Mouse (Mus musculus): ENCODE results near the gene Slc16a11.
"Not testable (repeated sequence)": the region's sequence is repeated elsewhere in the genome, so short reads cannot be mapped to it uniquely, and the experiment has no call there.

The Slc16a11 gene

DNA sequence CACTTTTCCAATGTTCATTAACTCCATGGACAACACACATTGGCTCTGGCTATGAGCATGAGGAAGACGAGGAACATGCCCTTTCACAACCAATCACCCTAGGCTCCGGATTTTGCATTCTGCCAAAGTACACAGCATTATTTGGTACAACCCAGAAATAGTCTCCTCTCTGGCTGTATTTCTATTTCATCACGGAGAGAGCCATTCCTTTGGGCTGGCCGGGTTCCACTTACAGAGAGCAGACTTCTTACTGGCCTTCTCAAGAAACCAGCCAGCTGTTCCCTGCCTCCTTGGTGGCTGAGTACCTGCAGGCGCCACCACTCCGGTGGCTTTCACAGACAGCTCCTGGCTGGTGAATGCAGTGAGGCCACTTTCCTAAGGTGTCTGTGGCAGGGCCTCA, at the start of gene Slc16a11:
TSS of gene Slc16a11 (plus strand) at position 330 of the 400 bp plus-strand sequence.
- no peak for DNase-seq (ENCODE audit: low spot score)

DNA sequence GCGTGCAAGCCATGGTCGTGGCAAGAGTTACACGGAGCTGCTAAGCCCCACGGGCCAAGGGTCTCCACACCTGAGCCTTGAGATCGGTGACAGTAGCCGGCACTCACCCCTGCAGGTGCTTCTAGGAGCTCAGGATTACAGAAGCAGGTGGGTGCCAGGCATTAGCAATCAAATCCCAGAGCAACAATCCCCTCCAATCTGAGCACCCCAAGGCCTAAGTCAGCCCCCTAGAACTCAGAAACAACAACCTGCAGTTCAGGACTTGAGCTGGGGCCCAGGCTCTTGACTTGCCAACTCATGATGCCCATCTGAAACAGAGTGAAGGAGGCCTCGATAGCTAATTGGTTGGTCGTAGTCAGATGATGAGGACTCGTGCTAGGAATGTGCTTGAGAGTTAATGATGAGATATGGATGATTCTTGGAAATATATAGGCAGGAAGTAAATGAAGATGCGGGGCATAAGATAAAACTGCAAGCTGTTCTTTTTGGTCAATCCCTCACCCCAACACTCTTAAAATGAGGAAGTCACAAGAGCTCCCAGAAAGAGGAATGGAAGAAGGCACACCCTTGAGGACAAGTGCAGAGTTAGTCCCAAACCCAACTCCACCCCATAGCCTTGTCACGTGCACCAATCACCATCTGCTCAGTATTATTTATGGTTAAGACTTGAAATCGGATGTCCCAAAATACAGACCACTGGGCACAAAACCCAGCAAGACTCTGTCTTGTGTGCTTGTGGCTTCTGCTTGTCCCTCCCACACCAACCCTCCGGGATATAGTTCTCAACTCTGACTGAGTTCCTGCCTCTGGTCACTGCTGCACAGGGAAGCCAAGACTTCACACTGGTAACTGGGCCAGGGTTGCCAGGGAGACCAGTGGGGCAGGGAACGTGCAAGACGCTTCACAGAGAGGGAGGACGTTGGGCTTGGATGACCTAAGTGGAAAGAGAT, 46.3 kb upstream of the Slc16a11 start:
- no peak for DNase-seq (ENCODE audit: low spot score)

DNA sequence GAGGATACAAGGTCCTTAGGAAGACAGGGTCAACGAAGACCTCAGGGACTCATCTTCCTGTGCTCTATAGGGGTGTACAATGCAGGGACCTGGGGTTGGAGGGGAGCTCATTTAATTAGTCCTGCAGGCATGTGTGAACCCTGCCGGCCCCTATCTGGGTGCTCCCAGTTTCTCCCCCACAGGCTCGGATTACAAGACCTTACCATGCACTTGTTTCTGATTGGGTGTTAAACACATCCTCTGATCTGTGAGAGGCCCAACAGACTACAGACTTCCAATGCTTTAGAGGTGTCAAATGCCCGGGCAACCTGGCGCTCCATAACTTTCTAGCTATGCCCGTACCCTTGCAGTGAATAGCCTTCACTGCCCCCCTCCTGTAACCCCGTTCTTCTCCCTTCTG, 44.4 kb upstream of the Slc16a11 start:
- DNase-seq (ENCODE audit: low spot score) = no peak

DNA sequence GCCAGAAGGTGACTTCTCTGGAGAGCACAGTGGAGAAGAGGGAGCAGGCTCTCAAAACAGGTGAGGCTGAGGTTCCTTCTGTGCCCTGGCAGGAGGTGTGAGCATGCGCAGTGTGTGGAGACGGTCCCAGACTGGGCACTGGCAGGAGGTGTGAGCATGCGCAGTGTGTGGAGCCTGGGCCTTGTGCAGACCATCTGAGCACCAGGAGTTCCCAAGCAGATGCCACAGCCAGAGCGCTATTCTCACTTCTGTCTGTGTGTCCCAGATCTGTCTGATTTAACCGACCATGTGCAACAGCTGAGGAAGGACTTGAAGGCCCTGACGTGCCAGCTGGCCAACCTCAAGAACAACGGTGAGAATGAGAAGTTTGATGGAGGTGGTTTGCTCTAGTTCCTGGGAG, 43.1 kb upstream of the Slc16a11 start:
- DNase-seq (ENCODE audit: low spot score) = not testable (repeated sequence)

DNA sequence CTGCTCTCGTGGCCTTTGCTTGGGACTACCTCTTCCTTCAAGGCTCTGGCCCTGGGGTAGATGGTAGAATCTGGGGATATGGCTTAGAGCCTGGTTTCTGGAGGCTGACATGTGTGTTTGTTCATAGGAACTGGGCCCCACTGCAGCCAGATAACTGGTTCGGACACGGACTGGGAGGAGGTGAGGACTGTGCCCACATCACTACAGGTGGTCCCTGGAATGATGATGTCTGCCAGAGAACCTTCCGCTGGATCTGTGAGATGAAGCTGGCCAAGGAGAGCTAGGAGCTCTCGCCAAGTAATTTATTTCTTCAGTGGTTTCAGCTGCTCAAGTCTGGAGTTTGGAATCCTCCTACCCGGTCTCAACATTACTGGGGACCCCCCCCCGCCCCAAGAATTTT, 42.3 kb upstream of the Slc16a11 start:
- DNase-seq (ENCODE audit: low spot score) = no peak

DNA sequence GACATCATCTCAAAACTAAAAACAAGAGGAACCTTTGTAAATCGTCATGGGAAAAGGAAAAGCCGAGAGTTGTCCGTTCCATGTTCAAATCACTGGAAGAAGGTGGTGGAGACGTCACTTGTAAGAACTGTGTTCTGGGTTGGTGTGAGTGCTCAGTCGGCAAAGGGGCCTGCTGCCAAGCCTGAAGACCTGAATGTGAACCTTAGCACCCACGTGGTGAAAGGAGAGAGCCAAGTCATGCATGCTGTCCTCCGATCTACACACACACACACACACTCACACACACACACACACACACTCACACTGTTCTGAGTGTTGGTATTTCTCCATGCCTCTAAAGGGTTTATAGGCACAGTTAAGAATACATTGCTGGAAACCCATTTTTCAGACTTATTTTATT, 41.4 kb upstream of the Slc16a11 start:
- DNase-seq (ENCODE audit: low spot score) = no peak

DNA sequence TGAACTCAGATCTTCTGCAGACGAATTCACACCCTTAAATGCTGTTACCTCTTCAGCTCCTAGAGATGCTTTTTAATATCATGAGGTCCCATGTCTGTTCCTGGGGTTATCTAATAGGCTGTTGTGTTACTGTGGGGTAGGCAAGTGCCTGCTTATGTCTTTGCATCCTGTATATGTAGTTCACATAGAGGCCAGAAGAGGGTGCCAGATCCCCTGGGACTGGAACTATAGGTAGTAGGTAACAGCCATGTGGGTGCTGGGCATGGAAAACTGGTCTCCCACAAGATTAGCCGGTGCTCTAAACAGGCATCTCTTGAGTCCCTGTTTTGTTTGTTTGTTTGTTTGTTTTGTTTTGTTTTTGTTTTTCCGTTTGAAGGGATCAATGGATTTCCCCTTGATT, 40.7 kb upstream of the Slc16a11 start:
- DNase-seq (ENCODE audit: low spot score) = peak; percentile 51

DNA sequence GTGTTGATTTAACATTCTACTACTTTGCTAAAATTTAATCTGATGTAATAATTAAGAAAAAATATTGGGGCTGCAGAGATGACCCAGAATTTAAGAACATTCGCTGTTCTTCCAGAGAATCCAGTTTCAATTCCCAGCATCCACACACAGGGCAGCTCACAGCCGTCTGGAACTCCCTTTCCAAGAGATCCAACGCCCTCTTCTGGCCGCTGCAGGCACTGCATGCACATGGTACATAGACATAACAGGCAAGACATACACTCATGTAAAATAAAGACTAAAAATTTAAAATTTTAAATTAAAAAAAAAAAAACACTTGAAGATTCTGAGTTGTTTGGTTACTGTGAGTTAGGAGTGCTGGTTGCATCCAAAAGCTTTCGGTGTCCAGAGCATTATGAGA, 40.3 kb upstream of the Slc16a11 start:
- DNase-seq (ENCODE audit: low spot score) = no peak

DNA sequence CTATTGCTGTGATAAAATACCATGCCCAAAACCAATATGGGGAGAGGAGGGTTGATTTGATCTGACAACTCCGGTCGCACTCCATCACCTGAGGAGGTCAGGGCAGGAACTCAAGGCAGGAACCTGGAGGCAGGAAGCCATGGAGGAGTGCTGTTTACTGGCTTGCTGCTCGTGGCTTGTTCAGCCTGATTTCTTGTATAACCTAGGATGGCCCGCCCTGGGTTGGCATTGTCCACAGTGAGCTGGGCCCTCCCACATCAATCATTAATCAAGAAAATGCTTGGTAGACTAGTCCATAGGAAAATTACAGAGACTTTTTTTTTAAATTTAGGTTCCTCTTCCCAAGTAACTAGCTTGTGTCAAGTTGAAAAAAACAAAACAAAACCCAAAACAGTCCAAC, 38.1 kb upstream of the Slc16a11 start:
- no peak for DNase-seq (ENCODE audit: low spot score)

DNA sequence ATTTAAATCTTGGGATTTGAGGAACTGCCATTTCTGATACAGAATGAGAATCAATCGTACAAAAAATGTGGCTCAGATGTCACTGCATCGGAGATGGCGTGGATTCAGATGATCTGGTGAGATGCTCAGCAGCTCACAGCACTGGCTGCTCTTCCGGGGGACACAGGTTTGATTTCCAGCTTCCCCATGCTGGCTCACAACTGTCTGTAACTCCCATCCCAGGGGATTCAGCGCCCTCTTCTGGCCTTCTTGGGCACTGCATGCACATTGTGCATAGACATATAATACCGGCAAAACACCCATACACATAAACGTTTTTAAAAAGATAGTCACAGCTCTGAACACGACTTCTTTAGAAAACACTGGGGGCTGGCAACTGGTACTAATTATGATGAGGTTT, 34.9 kb upstream of the Slc16a11 start:
- no peak for DNase-seq (ENCODE audit: low spot score)

DNA sequence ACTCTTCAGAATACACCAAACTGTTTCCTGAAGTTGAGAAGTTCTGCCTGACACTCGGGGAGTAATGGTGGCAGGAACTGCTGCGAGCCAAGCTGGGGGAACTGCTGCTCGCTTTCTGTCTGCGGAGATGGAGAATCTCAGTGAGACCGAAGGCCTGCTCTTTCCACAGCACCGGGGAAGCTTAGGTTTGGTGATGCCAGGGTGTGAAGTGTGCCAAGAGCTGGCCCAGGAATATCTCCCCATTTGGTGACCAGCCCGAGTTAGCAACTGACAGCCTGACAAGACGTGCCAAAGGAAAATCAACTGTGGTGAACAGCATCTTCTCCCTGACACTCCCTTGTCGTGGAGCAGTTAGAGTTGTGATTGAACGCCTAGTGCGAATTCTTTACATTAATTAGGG, 34.2 kb upstream of the Slc16a11 start:
- DNase-seq (ENCODE audit: low spot score) = no peak

DNA sequence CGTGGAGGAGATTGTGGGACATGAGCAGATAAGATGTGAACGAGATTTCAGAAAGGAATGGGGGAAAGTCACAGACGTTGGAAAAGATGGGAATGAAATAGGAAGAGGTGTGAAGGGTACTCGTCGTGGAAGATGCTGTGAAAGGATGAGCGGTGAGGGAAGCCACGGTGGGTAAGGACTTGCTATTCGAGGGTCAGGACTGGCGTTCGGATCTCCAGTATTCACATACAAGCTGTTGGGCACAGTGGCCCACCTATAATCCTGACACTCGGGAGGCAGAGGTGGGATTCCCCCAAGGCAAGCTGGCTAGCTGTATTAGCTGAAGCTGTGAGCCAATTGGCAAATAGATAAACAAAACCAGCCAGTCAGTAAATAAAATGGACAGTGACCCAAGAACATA, 33.8 kb upstream of the Slc16a11 start:
- DNase-seq (ENCODE audit: low spot score) = no peak

DNA sequence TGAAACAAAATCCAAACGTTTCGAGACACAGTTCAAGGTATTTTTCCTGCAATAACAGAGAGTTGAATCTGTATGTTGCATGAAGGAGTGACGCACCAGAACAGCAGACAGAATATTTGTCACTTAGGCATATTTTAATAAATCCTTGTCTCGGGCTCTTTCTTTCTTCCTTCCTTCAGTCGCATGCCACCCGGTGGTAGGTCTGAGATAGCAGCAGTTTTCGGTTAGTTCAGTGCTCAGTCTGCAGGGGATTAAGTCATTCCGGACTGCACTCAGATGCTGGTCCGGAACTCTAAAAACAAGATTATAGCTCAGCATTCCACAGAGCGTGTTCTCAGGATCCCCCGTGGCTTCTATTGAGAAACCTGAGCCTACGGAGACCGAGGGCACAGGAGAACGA, 33.2 kb upstream of the Slc16a11 start:
- DNase-seq (ENCODE audit: low spot score) = peak; percentile 67

DNA sequence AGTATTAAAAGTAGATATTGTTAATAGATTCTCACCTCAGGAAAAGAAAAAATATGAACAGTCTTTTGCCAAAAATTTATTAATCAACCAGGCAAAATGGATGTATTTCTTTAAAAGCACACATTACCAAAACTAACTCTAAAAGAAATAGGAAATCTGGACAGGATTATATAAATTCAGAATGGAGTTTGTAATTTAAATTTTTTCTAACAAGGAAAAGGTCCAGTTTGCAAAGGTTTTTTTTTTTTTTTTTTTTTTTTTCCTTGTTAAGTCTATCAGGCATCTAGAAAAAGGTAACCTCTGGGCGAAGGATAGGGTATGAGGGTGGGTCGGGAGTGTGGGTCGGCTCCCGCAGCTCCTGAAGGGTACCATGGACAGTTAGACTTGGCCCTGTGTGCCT, 32.1 kb upstream of the Slc16a11 start:
- no peak for DNase-seq (ENCODE audit: low spot score)

DNA sequence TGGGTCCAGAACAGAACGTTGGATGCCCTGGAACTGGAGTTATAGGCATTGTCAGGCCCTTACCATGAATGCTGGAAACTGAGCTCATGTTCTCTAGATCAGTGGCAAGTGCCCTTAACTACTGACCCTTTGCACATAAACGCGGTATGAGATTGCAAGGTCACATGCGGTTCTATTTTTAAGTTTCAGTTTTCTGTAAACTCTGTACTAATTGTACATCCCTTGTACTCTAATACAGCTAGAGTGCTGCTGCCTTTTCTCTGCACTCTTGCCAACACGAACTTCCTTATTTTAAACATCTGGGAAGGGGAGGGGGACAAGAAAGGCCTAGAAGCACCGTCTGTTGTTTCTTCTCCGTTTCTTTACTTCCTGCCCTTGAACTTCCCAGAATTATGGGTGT, 27.4 kb upstream of the Slc16a11 start:
- no peak for DNase-seq (ENCODE audit: low spot score)

DNA sequence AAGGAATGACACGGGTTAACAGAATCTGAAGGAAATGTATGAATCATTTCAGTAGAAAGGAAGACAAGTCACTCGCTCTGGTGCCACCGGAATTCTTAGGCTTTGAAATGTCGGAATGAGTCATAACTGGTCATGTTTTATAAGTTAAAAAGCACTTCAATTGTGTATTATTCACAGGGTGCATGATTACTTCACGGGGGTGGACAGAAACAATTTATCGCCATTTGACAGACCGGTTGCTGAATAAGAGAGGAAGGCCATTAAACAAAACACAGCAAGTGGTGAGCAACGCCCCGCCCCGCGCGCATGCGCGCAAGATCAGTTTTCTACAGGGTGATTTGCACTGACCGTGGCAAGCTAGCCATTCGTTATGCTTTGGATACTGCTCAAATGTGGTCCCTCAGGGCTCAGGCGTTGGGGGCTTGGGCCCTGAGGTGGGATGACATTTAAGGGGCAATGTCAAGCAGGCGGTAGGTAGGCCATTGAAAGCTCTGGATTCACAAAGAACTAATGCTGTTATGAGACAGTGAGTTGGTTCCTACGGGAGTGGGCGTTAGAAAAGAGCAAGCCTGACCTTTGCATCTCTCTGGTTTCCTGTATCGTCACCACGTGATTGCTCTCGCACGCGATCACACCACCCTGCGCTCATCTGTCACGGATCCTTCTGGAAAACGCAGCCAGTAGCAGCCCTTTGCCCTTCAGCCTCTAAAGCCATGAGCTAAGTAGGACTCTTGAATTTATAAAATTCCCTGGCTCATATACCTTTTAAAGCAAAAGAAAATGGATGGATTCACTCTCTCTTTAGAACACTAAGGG, 23.0 kb upstream of the Slc16a11 start:
- DNase-seq (ENCODE audit: low spot score) = no peak

DNA sequence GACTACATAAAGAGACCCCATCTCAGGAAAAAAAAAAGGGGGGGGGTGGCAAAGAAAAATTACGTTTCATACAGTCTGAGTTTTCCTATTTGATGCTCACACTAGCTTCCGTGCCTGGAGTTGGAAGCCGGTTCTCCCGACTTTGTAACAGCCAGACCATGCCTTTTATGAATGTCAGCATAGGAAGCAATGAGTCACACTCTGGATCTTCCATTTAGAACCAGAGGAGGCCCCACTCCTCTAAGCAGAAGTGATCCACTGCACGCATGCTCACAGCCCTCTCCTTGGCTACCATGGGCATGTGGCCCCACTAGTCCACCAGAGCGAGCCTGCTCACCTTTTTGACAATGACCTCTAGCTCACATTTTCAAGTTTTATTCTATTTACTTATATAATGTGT, 21.4 kb upstream of the Slc16a11 start:
- DNase-seq (ENCODE audit: low spot score) = no peak

DNA sequence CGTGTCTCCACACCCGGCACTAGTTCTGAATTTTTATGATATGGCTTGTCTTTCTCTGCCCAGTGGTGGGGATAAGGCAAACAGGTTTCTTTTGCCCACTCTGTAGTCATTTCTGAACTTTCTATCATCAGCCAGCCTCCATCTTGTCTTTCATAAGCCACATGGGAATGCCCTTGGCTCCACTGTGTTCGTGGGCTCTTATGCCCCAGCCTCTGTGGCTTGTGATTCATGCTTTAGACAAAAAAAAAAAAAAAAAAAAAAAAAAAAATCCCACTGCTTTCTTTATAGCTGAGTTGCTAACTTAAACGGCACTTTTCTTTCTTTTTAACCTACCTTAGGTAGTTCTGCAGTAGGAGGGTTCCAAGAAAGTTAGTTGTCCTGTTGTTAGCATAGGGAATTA, 20.4 kb upstream of the Slc16a11 start:
- DNase-seq (ENCODE audit: low spot score) = no peak

DNA sequence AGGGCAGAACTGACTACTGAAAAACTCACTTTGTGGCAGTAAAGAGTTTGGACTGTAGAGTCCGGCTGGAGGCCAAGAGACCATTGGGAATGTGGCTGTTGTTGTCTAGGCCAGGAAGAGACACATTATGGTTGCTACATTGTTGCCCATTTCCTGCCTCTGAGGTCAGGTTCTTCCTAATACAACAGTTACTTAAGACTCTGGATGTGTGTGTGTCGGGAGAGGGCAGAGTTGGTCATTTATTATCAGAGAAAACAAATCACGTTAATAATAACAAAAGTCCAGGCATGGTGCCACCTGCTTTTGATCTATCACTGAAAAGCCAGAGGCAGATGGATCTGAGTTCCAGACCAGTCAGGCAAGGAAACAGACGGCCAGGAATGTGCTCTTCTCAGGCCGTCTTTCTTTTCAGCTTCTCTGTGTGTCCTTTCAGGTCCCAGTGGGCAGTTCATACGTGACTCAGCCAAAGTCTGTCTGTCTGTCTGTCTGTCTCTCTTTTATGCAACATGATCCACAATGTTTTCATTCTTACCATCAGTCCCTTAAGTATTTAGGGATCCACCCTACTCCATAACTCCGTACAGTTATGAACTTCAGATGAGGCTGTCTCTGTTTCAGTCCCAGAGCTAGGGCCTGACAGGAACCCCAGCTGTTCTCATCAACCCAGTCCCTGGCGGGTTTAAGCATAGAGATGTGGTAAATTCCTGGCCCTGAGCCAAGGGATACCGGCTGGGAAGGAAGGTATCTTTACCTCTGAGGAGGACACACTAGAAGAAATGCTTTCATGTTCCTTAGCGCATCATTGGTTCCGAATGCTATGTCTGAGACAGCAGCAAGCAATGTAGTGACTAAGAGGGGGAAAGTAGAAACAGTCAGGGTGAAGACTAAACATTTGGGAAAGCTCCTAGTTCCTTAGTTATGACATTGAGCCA, 18.9 kb upstream of the Slc16a11 start:
- DNase-seq (ENCODE audit: low spot score) = no peak

DNA sequence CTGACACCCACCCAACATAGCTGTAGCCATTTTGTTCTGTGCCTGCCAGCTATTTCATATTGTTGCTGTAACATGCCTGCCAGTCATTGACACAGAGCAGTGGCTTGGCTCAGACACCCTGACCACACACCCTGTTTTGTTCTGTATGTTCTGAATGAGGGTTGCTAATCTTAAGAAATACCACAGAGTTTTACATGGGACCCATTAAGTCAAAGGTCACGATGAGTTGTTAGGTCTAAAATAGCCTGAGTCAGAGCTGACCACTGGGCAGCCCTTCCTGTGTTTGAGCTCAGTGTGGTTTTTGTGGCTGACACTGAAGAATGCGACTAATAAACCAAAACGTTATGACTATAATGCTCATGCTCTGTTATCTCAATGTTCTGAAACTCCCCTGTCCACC, 14.2 kb upstream of the Slc16a11 start:
- no peak for DNase-seq (ENCODE audit: low spot score)

DNA sequence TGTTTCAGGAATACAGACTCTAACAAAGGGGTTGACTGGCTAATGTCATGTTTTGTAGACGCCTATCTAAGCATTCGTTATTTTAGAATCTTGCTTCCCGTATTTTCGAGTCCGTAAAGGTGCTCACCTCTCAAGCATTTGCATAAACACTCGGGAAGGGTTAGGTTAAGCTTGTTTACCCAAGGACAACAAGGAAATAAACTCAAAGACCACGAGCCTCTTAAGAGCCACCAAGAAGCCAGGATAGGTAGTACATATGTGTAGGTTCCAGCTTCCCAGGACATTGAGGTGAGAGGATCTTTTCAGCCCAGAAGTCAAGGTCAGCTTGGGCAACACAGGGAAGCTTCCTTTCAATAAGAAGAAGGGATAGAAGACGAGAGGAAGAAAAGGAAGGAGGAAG, 13.4 kb upstream of the Slc16a11 start:
- DNase-seq (ENCODE audit: low spot score) = no peak

DNA sequence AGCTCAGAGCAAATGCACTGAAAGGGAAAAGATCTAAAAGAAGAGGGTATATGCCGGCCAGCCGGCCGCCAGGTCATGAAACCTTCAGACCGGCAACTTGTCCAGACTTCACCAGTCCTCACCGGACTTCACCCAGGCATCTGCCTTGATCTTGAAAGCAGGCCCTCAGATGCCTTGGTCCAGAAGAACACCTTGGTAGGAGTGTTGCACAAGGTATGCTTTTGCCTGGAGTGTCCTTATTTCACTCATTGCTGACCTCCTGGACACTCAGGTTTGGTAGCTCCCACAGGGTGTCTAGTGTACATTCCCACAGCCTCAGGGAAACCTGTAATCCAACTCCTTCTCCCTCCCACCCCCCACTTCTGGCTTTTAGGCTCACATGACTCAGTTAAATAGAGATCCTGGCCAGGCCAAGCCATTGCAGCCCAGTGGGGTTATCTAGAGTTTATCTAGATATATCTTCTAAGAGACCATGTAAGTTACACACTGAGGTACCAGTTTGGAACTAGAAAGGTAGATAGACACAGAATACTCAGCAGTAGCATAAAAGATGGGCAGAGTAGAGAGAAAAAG, 12.4 kb upstream of the Slc16a11 start:
- no peak for DNase-seq (ENCODE audit: low spot score)

Data from retina, embryonic 14.5 days (tissue).